Mouse (Mus musculus): ENCODE results near the gene 2310061I04Rik. TPM values are rescaled to one million over a fixed set of nuclear protein-coding genes. Genes with fewer than 3 reads are reported as not detected.

2310061I04Rik gene
- polyA plus RNA-seq, 1 experiment = 142 TPM

DNA sequence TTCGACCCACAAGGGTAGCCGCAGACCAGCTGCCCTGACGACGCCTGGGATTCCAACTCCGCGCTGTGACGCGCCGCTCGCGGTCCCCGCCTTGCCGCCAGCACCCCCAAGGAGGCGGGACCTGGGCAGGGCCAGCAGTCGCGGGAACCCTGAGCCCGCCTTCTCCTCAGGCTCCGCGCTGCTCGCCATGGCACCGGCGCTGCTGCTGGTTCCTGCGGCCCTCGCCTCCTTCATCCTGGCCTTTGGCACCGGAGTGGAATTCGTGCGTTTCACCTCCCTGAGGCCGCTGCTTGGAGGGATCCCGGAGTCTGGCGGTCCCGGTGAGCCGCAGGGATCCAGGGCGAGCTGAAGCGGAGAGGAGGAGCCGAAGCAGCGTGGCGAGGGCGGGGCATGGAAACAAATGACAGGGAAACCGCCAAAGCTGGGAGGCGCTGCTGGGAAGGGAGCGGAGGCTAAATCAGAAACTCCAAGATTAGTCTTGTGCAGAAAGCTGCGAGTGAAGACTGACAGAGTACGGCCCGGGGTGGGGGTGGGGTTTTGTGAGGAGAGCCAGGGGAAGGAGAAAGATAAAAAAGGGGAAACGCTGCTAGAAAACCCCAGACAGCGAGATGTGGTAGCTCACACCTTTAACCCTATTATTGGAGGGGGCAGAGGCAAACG lies 35.9 kb downstream of the 2310061I04Rik start, which contains the start of gene Nrm:
Gene Nrm, plus strand, starts transcription at position 121 of the 660 bp plus-strand sequence.
- H3K27ac ChIP-seq (ENCODE audit: insufficient read depth, low read depth, low read length) = peak within 1 kb of the TSS; percentile 72; the same call in 1 of the 2 replicates
- H3K27me3 ChIP-seq (ENCODE audit: control insufficient read depth, insufficient read depth, low read length) = no peaks in the 10 kb centered on the region
- H3K4me3 ChIP-seq (ENCODE audit: low read depth, low read length) = peak within 1 kb of the TSS; percentile 85
- 0 out of 2 replicates have a peak, but pooled peaks cover 2% of the 10 kb centered on the region for H3K36me3 ChIP-seq (ENCODE audit: control insufficient read depth, insufficient read depth, low read length)
- H3K4me1 ChIP-seq (ENCODE audit: control insufficient read depth, insufficient read depth, insufficient read length, low read length) = peaks cover 5% of the 10 kb centered on the region; the same call in 1 of the 2 replicates
- WGBS = under 1% methylated on average over 47 of the region's 47 CpGs
- TF ChIP-seq POLR2A (IDR thresholded peaks at IDR 0.05; ENCODE audit: low read depth, low read length) (peak; percentile 24; the same call in 1 of the 2 replicates), CTCF (IDR thresholded peaks at IDR 0.05; ENCODE audit: extremely low read depth, insufficient read length, insufficient replicate concordance, low read depth, low read length) (peak; percentile 52; the same call in 1 of the 2 replicates)

DNA sequence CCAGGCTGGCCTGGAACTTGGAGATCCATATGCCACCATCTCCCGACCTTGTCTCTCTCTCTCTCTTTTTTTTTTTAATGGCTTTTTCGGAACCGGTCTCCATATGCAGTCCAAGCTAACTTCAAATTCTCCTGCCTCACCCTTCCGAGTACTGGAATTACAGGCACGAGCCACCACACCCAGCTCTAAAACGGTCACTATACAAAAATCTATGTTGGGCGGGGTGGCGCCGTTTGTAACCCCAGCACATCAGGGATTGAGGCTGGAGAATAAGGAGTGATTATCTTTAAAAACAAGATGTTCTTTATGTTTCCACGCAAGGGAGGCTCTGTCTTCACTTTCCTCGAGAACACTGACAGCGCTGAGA lies 36.4 kb downstream of the 2310061I04Rik start:
- Histone ChIP-seq H3K4me1 (ENCODE audit: control insufficient read depth, insufficient read depth, insufficient read length, low read length) (peaks cover 5% of the 10 kb centered on the region; the same call in 1 of the 2 replicates), H3K4me3 (ENCODE audit: low read depth, low read length) (peak overlapping the region; percentile 85), H3K27me3 (ENCODE audit: control insufficient read depth, insufficient read depth, low read length) (no peaks in the 10 kb centered on the region), H3K36me3 (ENCODE audit: control insufficient read depth, insufficient read depth, low read length) (0 out of 2 replicates have a peak, but pooled peaks cover 2% of the 10 kb centered on the region), H3K27ac (ENCODE audit: insufficient read depth, low read depth, low read length) (peak overlapping the region; percentile 31; the same call in 1 of the 2 replicates)
- 3% methylated on average over 12 of the region's 12 CpGs for WGBS
- no peak for TF ChIP-seq CTCF (IDR thresholded peaks at IDR 0.05; ENCODE audit: extremely low read depth, insufficient read length, insufficient replicate concordance, low read depth, low read length)
- no peak for TF ChIP-seq POLR2A (IDR thresholded peaks at IDR 0.05; ENCODE audit: low read depth, low read length)

GRCm38 (mm10) chr17:35859835-35860234 lies 37.4 kb downstream of the 2310061I04Rik start:
- no peaks in the 10 kb centered on the region for H3K27me3 ChIP-seq (ENCODE audit: control insufficient read depth, insufficient read depth, low read length)
- H3K27ac ChIP-seq (ENCODE audit: insufficient read depth, low read depth, low read length) = no peak overlapping the region
- WGBS = 73% methylated on average over 2 of the region's 2 CpGs
- TF ChIP-seq POLR2A (IDR thresholded peaks at IDR 0.05; ENCODE audit: low read depth, low read length) (no peak), CTCF (IDR thresholded peaks at IDR 0.05; ENCODE audit: extremely low read depth, insufficient read length, insufficient replicate concordance, low read depth, low read length) (no peak)
- no peak overlapping the region for H3K4me3 ChIP-seq (ENCODE audit: low read depth, low read length)
- peaks cover 2% of the 10 kb centered on the region; the same call in 1 of the 2 replicates for H3K4me1 ChIP-seq (ENCODE audit: control insufficient read depth, insufficient read depth, insufficient read length, low read length)
- H3K36me3 ChIP-seq (ENCODE audit: control insufficient read depth, insufficient read depth, low read length) = peaks cover 2% of the 10 kb centered on the region; the same call in 1 of the 2 replicates

GRCm38 (mm10) chr17:35859371-35859770 lies 37.9 kb downstream of the 2310061I04Rik start:
- peaks cover 2% of the 10 kb centered on the region; the same call in 1 of the 2 replicates for H3K36me3 ChIP-seq (ENCODE audit: control insufficient read depth, insufficient read depth, low read length)
- TF ChIP-seq POLR2A (IDR thresholded peaks at IDR 0.05; ENCODE audit: low read depth, low read length) (no peak), CTCF (IDR thresholded peaks at IDR 0.05; ENCODE audit: extremely low read depth, insufficient read length, insufficient replicate concordance, low read depth, low read length) (no peak)
- H3K4me3 ChIP-seq (ENCODE audit: low read depth, low read length) = no peak overlapping the region
- WGBS = 90% methylated on average over 1 of the region's 1 CpGs
- no peak overlapping the region for H3K27ac ChIP-seq (ENCODE audit: insufficient read depth, low read depth, low read length)
- H3K27me3 ChIP-seq (ENCODE audit: control insufficient read depth, insufficient read depth, low read length) = no peaks in the 10 kb centered on the region
- H3K4me1 ChIP-seq (ENCODE audit: control insufficient read depth, insufficient read depth, insufficient read length, low read length) = peaks cover 2% of the 10 kb centered on the region; the same call in 1 of the 2 replicates

- TF ChIP-seq POLR2A (IDR thresholded peaks at IDR 0.05; ENCODE audit: low read depth, low read length) = no peak
- no peak for TF ChIP-seq CTCF (IDR thresholded peaks at IDR 0.05; ENCODE audit: extremely low read depth, insufficient read length, insufficient replicate concordance, low read depth, low read length)
- Histone ChIP-seq H3K4me1 (ENCODE audit: control insufficient read depth, insufficient read depth, insufficient read length, low read length) (no peaks in the 10 kb centered on the region), H3K4me3 (ENCODE audit: low read depth, low read length) (no peak overlapping the region), H3K36me3 (ENCODE audit: control insufficient read depth, insufficient read depth, low read length) (peaks cover 33% of the 10 kb centered on the region), H3K27me3 (ENCODE audit: control insufficient read depth, insufficient read depth, low read length) (no peaks in the 10 kb centered on the region), H3K27ac (ENCODE audit: insufficient read depth, low read depth, low read length) (no peak overlapping the region)
- 93% methylated on average over 3 of the region's 3 CpGs for WGBS
Observed at GRCm38 (mm10) chr17:35850974-35851373, 46.3 kb downstream of the 2310061I04Rik start.

DNA sequence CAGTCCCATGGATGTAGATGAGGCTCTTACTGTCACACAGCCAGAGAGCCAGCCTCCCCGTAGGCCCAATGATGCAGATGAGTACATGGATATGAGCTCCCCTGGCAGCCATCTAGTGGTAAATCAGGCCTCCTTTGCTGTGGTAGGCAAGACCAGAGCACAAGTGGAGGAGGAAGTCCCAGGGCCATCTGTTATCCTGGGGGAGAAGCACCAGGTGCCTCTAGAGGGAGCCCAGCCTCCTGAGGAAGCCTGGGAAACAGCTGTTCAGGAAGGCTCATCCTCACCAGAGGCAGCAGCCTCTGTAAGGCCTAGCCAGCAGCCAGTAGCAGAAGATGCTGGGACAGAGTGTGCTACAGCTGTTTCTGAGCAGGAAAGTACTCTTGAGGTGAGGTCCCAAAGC lies 49.1 kb downstream of the 2310061I04Rik start:
- Histone ChIP-seq H3K27ac (ENCODE audit: insufficient read depth, low read depth, low read length) (no peak overlapping the region), H3K27me3 (ENCODE audit: control insufficient read depth, insufficient read depth, low read length) (no peaks in the 10 kb centered on the region), H3K4me3 (ENCODE audit: low read depth, low read length) (no peak overlapping the region), H3K36me3 (ENCODE audit: control insufficient read depth, insufficient read depth, low read length) (peaks cover 33% of the 10 kb centered on the region), H3K4me1 (ENCODE audit: control insufficient read depth, insufficient read depth, insufficient read length, low read length) (no peaks in the 10 kb centered on the region)
- WGBS = 64% methylated on average over 1 of the region's 1 CpGs
- TF ChIP-seq POLR2A (IDR thresholded peaks at IDR 0.05; ENCODE audit: low read depth, low read length) (no peak), CTCF (IDR thresholded peaks at IDR 0.05; ENCODE audit: extremely low read depth, insufficient read length, insufficient replicate concordance, low read depth, low read length) (0 out of 2 replicates have a peak, but pooled peaks have one; percentile 28)

DNA sequence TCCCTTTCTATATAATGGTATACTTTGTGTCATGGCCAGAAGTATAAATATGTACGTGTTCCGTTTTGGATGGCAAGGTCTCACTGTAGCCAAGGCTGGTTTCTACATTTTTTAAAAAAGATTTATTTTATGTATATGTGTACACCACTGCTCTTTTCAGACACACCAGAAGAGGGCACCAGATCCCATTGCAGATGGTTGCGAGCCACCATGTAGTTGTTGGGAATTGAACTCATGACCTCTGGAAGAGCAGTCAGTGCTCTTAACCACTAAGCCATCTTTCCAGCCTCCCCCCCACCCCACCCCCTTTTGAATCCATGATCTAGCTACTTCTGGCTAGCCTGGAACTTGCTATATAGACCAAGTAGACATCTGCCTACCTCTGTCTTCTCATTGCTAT lies 53.7 kb downstream of the 2310061I04Rik start:
- no peaks in the 10 kb centered on the region for H3K27me3 ChIP-seq (ENCODE audit: control insufficient read depth, insufficient read depth, low read length)
- WGBS = 94% methylated on average over 3 of the region's 3 CpGs
- H3K36me3 ChIP-seq (ENCODE audit: control insufficient read depth, insufficient read depth, low read length) = peaks cover 11% of the 10 kb centered on the region
- TF ChIP-seq CTCF (IDR thresholded peaks at IDR 0.05; ENCODE audit: extremely low read depth, insufficient read length, insufficient replicate concordance, low read depth, low read length) = no peak
- no peak for TF ChIP-seq POLR2A (IDR thresholded peaks at IDR 0.05; ENCODE audit: low read depth, low read length)
- H3K4me3 ChIP-seq (ENCODE audit: low read depth, low read length) = no peak overlapping the region
- no peaks in the 10 kb centered on the region for H3K4me1 ChIP-seq (ENCODE audit: control insufficient read depth, insufficient read depth, insufficient read length, low read length)
- no peak overlapping the region for H3K27ac ChIP-seq (ENCODE audit: insufficient read depth, low read depth, low read length)

Other genes with a start within 250 kb of the 2310061I04Rik start
- gene Vars2, start 229.8 kb downstream of the 2310061I04Rik start, polyA plus RNA-seq (2012; rRNA removed) = 18.2 and 26.5 TPM in 2 replicates
- 11.0 and 17.2 TPM in 2 replicates for gene Gtf2h4, start 223.7 kb downstream of the 2310061I04Rik start, polyA plus RNA-seq (2012; rRNA removed)
- gene Ddr1, start 192.8 kb downstream of the 2310061I04Rik start, polyA plus RNA-seq (2012; rRNA removed) = 51.9 and 76.9 TPM in 2 replicates
- gene Ier3, start 75.7 kb downstream of the 2310061I04Rik start, polyA plus RNA-seq (2012; rRNA removed) = 6.1 and 8.6 TPM in 2 replicates
- gene Flot1, start 74.2 kb downstream of the 2310061I04Rik start, polyA plus RNA-seq (2012; rRNA removed) = 33.4 and 53.2 TPM in 2 replicates
- gene Tubb5, start 59.1 kb downstream of the 2310061I04Rik start, polyA plus RNA-seq (2012; rRNA removed) = 82.8 and 157 TPM in 2 replicates
- 1.7 and 3.2 TPM in 2 replicates for gene Mdc1, start 55.9 kb downstream of the 2310061I04Rik start, polyA plus RNA-seq (2012; rRNA removed)
- gene Nrm, start 36.1 kb downstream of the 2310061I04Rik start, polyA plus RNA-seq (2012; rRNA removed) = 9.3 and 15.9 TPM in 2 replicates
- 16.5 and 22.0 TPM in 2 replicates for gene Ppp1r18, start 31.8 kb downstream of the 2310061I04Rik start, polyA plus RNA-seq (2012; rRNA removed)
- gene Dhx16, start 17.6 kb downstream of the 2310061I04Rik start, polyA plus RNA-seq (2012; rRNA removed) = 47.0 and 64.3 TPM in 2 replicates
- gene Atat1, start 12.6 kb upstream of the 2310061I04Rik start, polyA plus RNA-seq (2012; rRNA removed) = 24.7 and 56.1 TPM in 2 replicates
- 49.0 and 63.4 TPM in 2 replicates for gene Mrps18b, start 19.0 kb upstream of the 2310061I04Rik start, polyA plus RNA-seq (2012; rRNA removed)
- 15.1 and 33.3 TPM in 2 replicates for gene Ppp1r10, start 19.0 kb upstream of the 2310061I04Rik start, polyA plus RNA-seq (2012; rRNA removed)
- gene Abcf1, start 72.3 kb upstream of the 2310061I04Rik start, polyA plus RNA-seq (2012; rRNA removed) = 52.7 and 84.9 TPM in 2 replicates
- gene Gnl1, start 82.4 kb upstream of the 2310061I04Rik start, polyA plus RNA-seq (2012; rRNA removed) = 13.1 and 24.7 TPM in 2 replicates
- 5.5 and 7.8 TPM in 2 replicates for gene Prr3, start 82.8 kb upstream of the 2310061I04Rik start, polyA plus RNA-seq (2012; rRNA removed)
- gene H2-T24, start 123.1 kb upstream of the 2310061I04Rik start, polyA plus RNA-seq (2012; rRNA removed) = 0.98 and 5.4 TPM in 2 replicates
- 268 and 784 TPM in 2 replicates for gene H2-T23, start 135.4 kb upstream of the 2310061I04Rik start, polyA plus RNA-seq (2012; rRNA removed)
- 32.0 and 60.5 TPM in 2 replicates for gene H2-T22, start 145.3 kb upstream of the 2310061I04Rik start, polyA plus RNA-seq (2012; rRNA removed)
- gene Gm6034, start 145.5 kb upstream of the 2310061I04Rik start, polyA plus RNA-seq (2012; rRNA removed) = not detected in 2 replicates
- gene Gm11127, start 160.9 kb upstream of the 2310061I04Rik start, polyA plus RNA-seq (2012; rRNA removed) = 70.6 and 179 TPM in 2 replicates
- gene Gm19684, start 224.2 kb upstream of the 2310061I04Rik start, polyA plus RNA-seq (2012; rRNA removed) = 0.22 and 0.27 TPM in 2 replicates
- 12.5 and 88.2 TPM in 2 replicates for gene Gm7030, start 232.0 kb upstream of the 2310061I04Rik start, polyA plus RNA-seq (2012; rRNA removed)

Data from small intestine, adult 2 months (tissue).